ENCODE assay signal across 10 mouse cellular contexts in genomic region chr13:30913028-30913427, GRCm38 (mm10). TPM values are rescaled to one million over a fixed set of nuclear protein-coding genes. Genes with fewer than 3 reads are reported as not detected.
A peak's percentile ranks its signal among the peaks of the same experiment; 100 is the strongest.
DNase-seq lines count a peak whose midpoint lies in the region; ATAC-seq and TF ChIP-seq lines count a peak whose summit lies in the region.
"Had no signal": no experiment of that assay in that cellular context is flagged by ENCODE, and none has a peak within 500 bp of the region (broad histone marks: within the 10 kb centered on the region; RNA-seq: fewer than 3 reads in every experiment).

No protein-coding gene starts in this region.

- H3K4me1 ChIP-seq in hindbrain, embryonic 10.5 days (replicated peaks): peaks cover 15% of the 10 kb centered on the region
- H3K4me1 ChIP-seq in hindbrain, embryonic 14.5 days (replicated peaks; ENCODE audit: control insufficient read depth, insufficient read depth, low read length): no peaks in the 10 kb centered on the region
- H3K4me1 ChIP-seq in stomach, embryonic 15.5 days: peaks cover 3% of the 10 kb centered on the region; the same call in 1 of the 2 replicates
- no peaks in the 10 kb centered on the region for H3K4me1 ChIP-seq in stomach, postnatal 0 days (replicated peaks; ENCODE audit: control insufficient read depth, insufficient read depth)
- H3K4me1 ChIP-seq in hindbrain, embryonic 16.5 days (ENCODE audit: control insufficient read depth, insufficient read depth, low read depth, low read length): no peaks in the 10 kb centered on the region

- H3K9me3 ChIP-seq in hindbrain, embryonic 10.5 days: no peaks in the 10 kb centered on the region
- no peaks in the 10 kb centered on the region for H3K9me3 ChIP-seq in hindbrain, embryonic 14.5 days (ENCODE audit: control insufficient read depth, low read length)
- H3K9me3 ChIP-seq in stomach, embryonic 15.5 days: no peaks in the 10 kb centered on the region
- H3K9me3 ChIP-seq in stomach, postnatal 0 days (ENCODE audit: control insufficient read depth, low read length): no peaks in the 10 kb centered on the region
- no peaks in the 10 kb centered on the region for H3K9me3 ChIP-seq in hindbrain, embryonic 16.5 days (ENCODE audit: control insufficient read depth, low read length)

- WGBS in hindbrain, embryonic 10.5 days: 31% methylated on average over 4 of the region's 4 CpGs
- WGBS in hindbrain, embryonic 14.5 days: 30% methylated on average over 4 of the region's 4 CpGs
- 25% methylated on average over 4 of the region's 4 CpGs for WGBS in stomach, embryonic 15.5 days
- WGBS in stomach, postnatal 0 days: 23% methylated on average over 4 of the region's 4 CpGs
- 38% methylated on average over 4 of the region's 4 CpGs for WGBS in hindbrain, embryonic 16.5 days

- TF ChIP-seq EP300 in stomach, postnatal 0 days (optimal IDR thresholded peaks at IDR 0.05): no peak

- no peaks in the 10 kb centered on the region for H3K27me3 ChIP-seq in hindbrain, embryonic 10.5 days (ENCODE audit: insufficient read depth, poor library complexity, severe bottlenecking)
- H3K27me3 ChIP-seq in hindbrain, embryonic 14.5 days (ENCODE audit: control insufficient read depth, insufficient read depth, low read length): no peaks in the 10 kb centered on the region
- no peaks in the 10 kb centered on the region for H3K27me3 ChIP-seq in stomach, embryonic 15.5 days (replicated peaks)
- H3K27me3 ChIP-seq in stomach, postnatal 0 days (ENCODE audit: control insufficient read depth, insufficient read depth, low read length): no peaks in the 10 kb centered on the region
- no peaks in the 10 kb centered on the region for H3K27me3 ChIP-seq in hindbrain, embryonic 16.5 days (replicated peaks; ENCODE audit: control insufficient read depth, insufficient read depth, low read length)

- DNase-seq in hindbrain, embryonic 10.5 days (ENCODE audit: low spot score): peak; percentile 41
- no peak for DNase-seq in hindbrain, embryonic 14.5 days (ENCODE audit: low spot score)
- DNase-seq in stomach, postnatal 0 days (ENCODE audit: low spot score): no peak
- peak; percentile 24 for DNase-seq in yolk sac, embryonic 10.5 days (ENCODE audit: low spot score)
- no peak for DNase-seq in right cerebral cortex, adult 2 months (ENCODE audit: low spot score in 2 of 2)
- DNase-seq in layer of hippocampus, postnatal 25 days (ENCODE audit: extremely low spot score in 1 of 2, low spot score in 1 of 2): no peak
- DNase-seq: heart, postnatal 4 days; lung, postnatal 14 days had no signal

- no peak for ATAC-seq in hindbrain, embryonic 14.5 days (ENCODE audit: low FRiP score)
- ATAC-seq in stomach, embryonic 15.5 days (ENCODE audit: insufficient read depth, low FRiP score, low read depth): no peak
- no peak for ATAC-seq in stomach, postnatal 0 days (ENCODE audit: low FRiP score, low TSS enrichment)
- ATAC-seq in hindbrain, embryonic 16.5 days: peak; percentile 52; the same call in 1 of the 2 replicates

- no peaks in the 10 kb centered on the region for H3K36me3 ChIP-seq in hindbrain, embryonic 10.5 days
- peaks cover 14% of the 10 kb centered on the region for H3K36me3 ChIP-seq in hindbrain, embryonic 14.5 days (replicated peaks; ENCODE audit: control insufficient read depth, insufficient read depth)
- H3K36me3 ChIP-seq in stomach, embryonic 15.5 days: no peaks in the 10 kb centered on the region
- H3K36me3 ChIP-seq in stomach, postnatal 0 days (ENCODE audit: control insufficient read depth, insufficient read depth, low read length): 0 out of 2 replicates have a peak, but pooled peaks cover 2% of the 10 kb centered on the region
- peaks cover 4% of the 10 kb centered on the region for H3K36me3 ChIP-seq in hindbrain, embryonic 16.5 days (ENCODE audit: control insufficient read depth, insufficient read depth, low read length)

- no peak for TF ChIP-seq CTCF in stomach, postnatal 0 days (IDR thresholded peaks at IDR 0.05; ENCODE audit: low read depth)

- no peak overlapping the region for H3K9ac ChIP-seq in hindbrain, embryonic 14.5 days
- no peak overlapping the region for H3K9ac ChIP-seq in stomach, embryonic 15.5 days
- no peak overlapping the region for H3K9ac ChIP-seq in stomach, postnatal 0 days (ENCODE audit: low read length)
- no peak overlapping the region for H3K9ac ChIP-seq in hindbrain, embryonic 16.5 days (ENCODE audit: low read depth, low read length)

- no peak overlapping the region for H3K4me2 ChIP-seq in hindbrain, embryonic 14.5 days (replicated peaks)
- H3K4me2 ChIP-seq in stomach, embryonic 15.5 days: no peak overlapping the region
- no peak overlapping the region for H3K4me2 ChIP-seq in stomach, postnatal 0 days (replicated peaks; ENCODE audit: low read depth)
- no peak overlapping the region for H3K4me2 ChIP-seq in hindbrain, embryonic 16.5 days (ENCODE audit: low read length)

- H3K4me3 ChIP-seq in hindbrain, embryonic 10.5 days: no peak overlapping the region
- no peak overlapping the region for H3K4me3 ChIP-seq in hindbrain, embryonic 14.5 days (replicated peaks; ENCODE audit: low read length)
- H3K4me3 ChIP-seq in stomach, embryonic 15.5 days (replicated peaks): no peak overlapping the region
- H3K4me3 ChIP-seq in stomach, postnatal 0 days (ENCODE audit: low read depth, low read length): no peak overlapping the region
- H3K4me3 ChIP-seq in hindbrain, embryonic 16.5 days (ENCODE audit: low read length): no peak overlapping the region

- H3K27ac ChIP-seq in hindbrain, embryonic 10.5 days: peak overlapping the region; percentile 64
- no peak overlapping the region for H3K27ac ChIP-seq in hindbrain, embryonic 14.5 days
- peak overlapping the region; percentile 26; the same call in 1 of the 2 replicates for H3K27ac ChIP-seq in stomach, embryonic 15.5 days
- no peak overlapping the region; the same call in 1 of the 2 replicates for H3K27ac ChIP-seq in stomach, postnatal 0 days (replicated peaks)
- no peak overlapping the region for H3K27ac ChIP-seq in hindbrain, embryonic 16.5 days (ENCODE audit: low read depth, low read length)

RNA-seq across cellular contexts. Expression of gene Hus1b, which starts 34.5 kb away (rescaled TPM):
- polyA plus RNA-seq in hindbrain, embryonic 10.5 days (2016; fragmentation: Nextera tagmentation; extraction: Ambion mirVana): not detected in 2 replicates
- polyA plus RNA-seq in hindbrain, embryonic 14.5 days (2014; fragmentation: Nextera tagmentation; extraction: Ambion mirVana): not detected in 2 replicates
- 0.10 TPM in 1 of 2 replicates, not detected in the other for polyA plus RNA-seq in stomach, embryonic 15.5 days (2015; fragmentation: Nextera tagmentation; extraction: Ambion mirVana)
- polyA plus RNA-seq in stomach, postnatal 0 days (2015; fragmentation: Nextera tagmentation; extraction: Ambion mirVana): not detected in 2 replicates
- polyA plus RNA-seq in hindbrain, embryonic 16.5 days (2015; fragmentation: Nextera tagmentation; extraction: Ambion mirVana): not detected in 2 replicates
- under 1 TPM in 1 of 2 experiments, not detected in 1; 0.82 TPM for total RNA-seq in layer of hippocampus, postnatal 25 days (2021)

Comparison
In these comparisons a context has a peak if more than half of its experiments do, and no peak if none do; other contexts are left out.
1. DNase-seq: peak in hindbrain, embryonic 10.5 days (single experiment) and yolk sac, embryonic 10.5 days (single experiment); none in hindbrain, embryonic 14.5 days (single experiment), stomach, postnatal 0 days (single experiment), right cerebral cortex, adult 2 months (0 of 2) and layer of hippocampus, postnatal 25 days (0 of 2).
2. H3K27ac ChIP-seq: peak in hindbrain, embryonic 10.5 days (single experiment) and stomach, embryonic 15.5 days (single experiment); none in hindbrain, embryonic 14.5 days (single experiment), stomach, postnatal 0 days (single experiment) and hindbrain, embryonic 16.5 days (single experiment).